Mouse (Mus musculus) layer of hippocampus, adult 8-10 months (tissue): Measurements from ENCODE around the gene Gcdh. TPM values are rescaled to one million over a fixed set of nuclear protein-coding genes. Genes with fewer than 3 reads are reported as not detected.

Experiments used
- microRNA-seq, 2 experiments: library from miRNA; unstranded; fragments of <30 nt; microRNA quantifications; one replicate each; pipeline ENCODE4 v1.2.0; 2022
- total RNA-seq, 4 experiments: library from RNA; stranded (reverse); gene quantifications; 2 replicates each; pipeline ENCODE4 v1.2.4; 2022

The Gcdh gene
- total RNA-seq, 4 experiments from 2014 or later = 38.7 to 46.2 (median 40.4) TPM

Small RNA genes lying within 50 kb of the gene (microRNA-seq; reads per million reads assigned to microRNA genes)
- 0 to 1.0 reads per million in 2 experiments for gene Gm24197
- gene Mir7069 = 7.7 to 8.8 reads per million in 2 experiments

Other genes starting within 250 kb of the Gcdh start
- gene Ier2, start 231.1 kb downstream of the Gcdh start, total RNA-seq = 10 to 100 TPM in 1 of 4 experiments, 1 to 10 TPM in 3; 7.0 to 10.2 (median 9.3) TPM
- 100 to 1,000 TPM in 2 of 4 experiments, 10 to 100 TPM in 2; 91.6 to 133 (median 103) TPM for gene Trmt1, start 207.6 kb downstream of the Gcdh start, total RNA-seq
- 10 to 100 TPM; 86.2 to 91.2 (median 87.6) TPM for gene Nacc1, start 206.1 kb downstream of the Gcdh start, total RNA-seq
- gene Lyl1, start 192.5 kb downstream of the Gcdh start, total RNA-seq = 1 to 10 TPM; 2.6 to 7.2 (median 4.8) TPM
- gene G430095P16Rik, start 170.9 kb downstream of the Gcdh start, total RNA-seq = not detected
- 100 to 1,000 TPM; 453 to 552 (median 494) TPM for gene Nfix, start 93.6 kb downstream of the Gcdh start, total RNA-seq
- 10 to 100 TPM in 1 of 4 experiments, 1 to 10 TPM in 3; 8.4 to 10.5 (median 8.9) TPM for gene Dand5, start 71.1 kb downstream of the Gcdh start, total RNA-seq
- gene Gadd45gip1, start 62.4 kb downstream of the Gcdh start, total RNA-seq = 10 to 100 TPM; 21.6 to 27.7 (median 23.3) TPM
- 10 to 100 TPM; 66.4 to 76.2 (median 70.5) TPM for gene Rad23a, start 53.3 kb downstream of the Gcdh start, total RNA-seq
- gene Calr, start 47.0 kb downstream of the Gcdh start, total RNA-seq = 100 to 1,000 TPM; 399 to 630 (median 506) TPM
- 10 to 100 TPM; 47.2 to 54.8 (median 52.9) TPM for gene Farsa, start 36.9 kb downstream of the Gcdh start, total RNA-seq
- gene Syce2, start 21.8 kb downstream of the Gcdh start, total RNA-seq = 10 to 100 TPM; 13.0 to 18.4 (median 14.5) TPM
- gene Klf1, start 8.0 kb upstream of the Gcdh start, total RNA-seq = under 1 TPM in 2 of 4 experiments, not detected in 2; 0.21 to 0.31 TPM
- gene Dnase2a, start 14.6 kb upstream of the Gcdh start, total RNA-seq = 10 to 100 TPM in 2 of 4 experiments, 1 to 10 TPM in 2; 4.4 to 18.9 (median 9.2) TPM
- gene Mast1, start 43.4 kb upstream of the Gcdh start, total RNA-seq = 10 to 100 TPM; 77.3 to 83.2 (median 80.8) TPM
- gene Rtbdn, start 53.1 kb upstream of the Gcdh start, total RNA-seq = 1 to 10 TPM; 1.5 to 2.5 (median 1.7) TPM
- gene Gm49661, start 75.5 kb upstream of the Gcdh start, total RNA-seq = not detected
- 100 to 1,000 TPM; 328 to 367 (median 342) TPM for gene Prdx2, start 75.7 kb upstream of the Gcdh start, total RNA-seq
- gene Rnaseh2a, start 75.8 kb upstream of the Gcdh start, total RNA-seq = 10 to 100 TPM; 36.2 to 46.2 (median 41.2) TPM
- 10 to 100 TPM; 61.1 to 79.5 (median 75.6) TPM for gene Junb, start 84.8 kb upstream of the Gcdh start, total RNA-seq
- gene Hook2, start 96.7 kb upstream of the Gcdh start, total RNA-seq = 10 to 100 TPM; 10.9 to 11.6 (median 11.3) TPM
- not detected for gene Best2, start 120.6 kb upstream of the Gcdh start, total RNA-seq
- gene Asna1, start 131.4 kb upstream of the Gcdh start, total RNA-seq = 100 to 1,000 TPM; 118 to 124 (median 122) TPM
- 100 to 1,000 TPM; 105 to 121 (median 116) TPM for gene Trir, start 132.9 kb upstream of the Gcdh start, total RNA-seq
- gene Tnpo2, start 143.0 kb upstream of the Gcdh start, total RNA-seq = 100 to 1,000 TPM; 146 to 188 (median 162) TPM
- gene Fbxw9, start 166.1 kb upstream of the Gcdh start, total RNA-seq = 10 to 100 TPM; 18.1 to 24.4 (median 23.6) TPM
- not detected for gene Gm5741, start 174.1 kb upstream of the Gcdh start, total RNA-seq
- 10 to 100 TPM; 57.7 to 62.2 (median 59.1) TPM for gene Dhps, start 177.8 kb upstream of the Gcdh start, total RNA-seq
- 10 to 100 TPM; 58.3 to 64.3 (median 61.7) TPM for gene Wdr83os, start 186.8 kb upstream of the Gcdh start, total RNA-seq
- gene Wdr83, start 187.4 kb upstream of the Gcdh start, total RNA-seq = 10 to 100 TPM; 20.1 to 32.5 (median 26.4) TPM
- 10 to 100 TPM; 33.4 to 98.9 (median 68.8) TPM for gene Man2b1, start 189.3 kb upstream of the Gcdh start, total RNA-seq
- 1 to 10 TPM; 6.1 to 8.9 (median 8.5) TPM for gene Zfp791, start 229.2 kb upstream of the Gcdh start, total RNA-seq